In the genomic region with DNA sequence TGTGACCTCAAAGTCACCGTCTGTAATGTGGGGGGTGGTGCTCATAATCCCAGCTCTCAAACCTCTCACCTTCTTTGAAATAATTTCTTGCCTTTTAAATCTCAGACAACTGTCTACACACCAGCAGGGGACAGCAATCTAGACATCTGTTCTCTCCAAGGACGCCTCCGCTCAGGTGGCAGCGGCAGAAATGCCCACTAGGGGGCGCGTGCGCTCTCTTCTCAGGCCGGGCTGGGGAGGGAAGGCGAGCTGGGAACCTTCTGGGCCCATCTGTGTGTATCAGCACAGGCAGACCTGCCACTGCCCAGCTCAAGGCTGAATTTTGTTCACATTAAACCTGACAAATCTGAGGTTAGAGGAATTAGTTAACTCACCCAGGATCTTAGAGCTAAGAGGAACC, we compare ENCODE assay signal across 8 mouse cellular contexts. TPM values are rescaled to one million over a fixed set of nuclear protein-coding genes. Genes with fewer than 3 reads are reported as not detected.
DNase-seq lines count a peak whose midpoint lies in the region; ATAC-seq and TF ChIP-seq lines count a peak whose summit lies in the region.

No protein-coding gene starts in this region.

- peak; percentile 41 for ATAC-seq in inflammation-experienced regulatory T-cells, adult 6 months

- peak; percentile 68 for TF ChIP-seq CTCF in left cerebral cortex, adult 2 months (IDR thresholded peaks at IDR 0.05)
- peak; percentile 51 for TF ChIP-seq CTCF in cortical plate, adult 2 months (IDR thresholded peaks at IDR 0.05; ENCODE audit: extremely low read depth, insufficient read depth, low read length)
- TF ChIP-seq CTCF in small intestine, adult 2 months (IDR thresholded peaks at IDR 0.05; ENCODE audit: extremely low read depth, insufficient read length, insufficient replicate concordance, low read depth, low read length): peak; percentile 85

- H3K4me3 ChIP-seq in left cerebral cortex, adult 2 months: no peak overlapping the region
- H3K4me3 ChIP-seq in cortical plate, adult 2 months (ENCODE audit: insufficient read depth, low read length): no peak overlapping the region
- H3K4me3 ChIP-seq in small intestine, adult 2 months (ENCODE audit: low read depth, low read length): no peak overlapping the region

- peak in 1 of 2 experiments; percentile 58 for DNase-seq in left cerebral cortex, adult 2 months (ENCODE audit: extremely low spot score in 1 of 2, low spot score in 2 of 2)
- DNase-seq in left cerebral cortex, adult 8-10 months (ENCODE audit: low spot score in 2 of 2): no peak
- DNase-seq in ZHBTc4 (ENCODE audit: low read depth, low spot score) (peak; percentile 91), MN1 (ENCODE audit: low spot score) (no peak)
- DNase-seq in lung, postnatal 10 days: peak; percentile 44

- WGBS in small intestine, adult 2 months: 22% methylated on average over 9 of the region's 9 CpGs

- TF ChIP-seq POLR2A in cortical plate, adult 2 months (IDR thresholded peaks at IDR 0.05; ENCODE audit: extremely low read depth, insufficient read depth, low read length): no peak
- no peak for TF ChIP-seq POLR2A in small intestine, adult 2 months (IDR thresholded peaks at IDR 0.05; ENCODE audit: low read depth, low read length)

- intact Hi-C loops in left cerebral cortex, adult 2 months (cut with DNase I): loop anchor here (5.0 kb wide), 1 partner anchor 390 kb away; no protein-coding TSS in a partner anchor

- H3K27ac ChIP-seq in left cerebral cortex, adult 2 months: no peak overlapping the region
- H3K27ac ChIP-seq in cortical plate, adult 2 months (ENCODE audit: insufficient read depth, low read length): no peak overlapping the region
- no peak overlapping the region for H3K27ac ChIP-seq in small intestine, adult 2 months (ENCODE audit: insufficient read depth, low read depth, low read length)

- no peaks in the 10 kb centered on the region for H3K27me3 ChIP-seq in small intestine, adult 2 months (ENCODE audit: control insufficient read depth, insufficient read depth, low read length)

- no peaks in the 10 kb centered on the region for H3K36me3 ChIP-seq in small intestine, adult 2 months (ENCODE audit: control insufficient read depth, insufficient read depth, low read length)

- no peaks in the 10 kb centered on the region for H3K4me1 ChIP-seq in cortical plate, adult 2 months (ENCODE audit: control insufficient read depth, insufficient read depth, low read length)
- no peaks in the 10 kb centered on the region for H3K4me1 ChIP-seq in small intestine, adult 2 months (ENCODE audit: control insufficient read depth, insufficient read depth, insufficient read length, low read length)

RNA-seq across cellular contexts. Expression of a gene that starts 58.2 kb away (rescaled TPM):
- total RNA-seq in left cerebral cortex, adult 2 months (2021): 10 to 100 TPM; 87.9 to 93.0 TPM
- 10 to 100 TPM; 84.8 to 90.4 (median 87.5) TPM for total RNA-seq in left cerebral cortex, adult 8-10 months (2022)
- 74.9 and 79.3 TPM in 2 replicates for polyA plus RNA-seq in cortical plate, adult 2 months (2012; rRNA removed)
- polyA plus RNA-seq in inflammation-experienced regulatory T-cells, adult 6 months (2017; shearing (Covaris generic)): 100 to 1,000 TPM in 1 of 3 experiments, 10 to 100 TPM in 2; 96.8 to 117 (median 97.1) TPM
- polyA plus RNA-seq in small intestine, adult 2 months (2012; rRNA removed): 5.8 and 11.3 TPM in 2 replicates

Comparison
In these comparisons a context has a peak if more than half of its experiments do, and no peak if none do; other contexts are left out.
1. DNase-seq: peak in ZHBTc4 (single experiment) and lung, postnatal 10 days (single experiment); none in left cerebral cortex, adult 8-10 months (0 of 2) and MN1 (single experiment).
2. Peak in every context shown above with its lines, with median percentiles within 50 percentile points of each other: CTCF ChIP-seq.